Mouse (Mus musculus): ENCODE data around the gene Otulin.

GRCm38 (mm10) chr15:27574992-27575781, 55.3 kb downstream of the Otulin start:
- TF ChIP-seq CTCF (IDR thresholded peaks at IDR 0.05), result no peak
- TF ChIP-seq EP300 (IDR thresholded peaks at IDR 0.05), result no peak

All from lung, postnatal 0 days (tissue).